Mouse (Mus musculus) bone marrow, adult 2 months (tissue): ENCODE data around the gene Tmem268.

Experiments used
- CTCF ChIP-seq: fragments of 200-500 bp; IDR thresholded peaks from 2 replicates; pipeline ENCODE4 v1.5.1; 2011; ENCODE audit warnings: low read length, control low read depth; ENCODE audit not compliant: control insufficient read depth, insufficient read depth
- POLR2A ChIP-seq: fragments of 200-500 bp; IDR thresholded peaks from 2 replicates; pipeline ENCODE4 v1.6.1; 2011; ENCODE audit warnings: low read depth, mild to moderate bottlenecking, control low read depth, low read length, borderline replicate concordance; ENCODE audit not compliant: control insufficient read depth

- no peak for TF ChIP-seq CTCF
- no peak for TF ChIP-seq POLR2A
Measured at GRCm38 (mm10) chr4:63590538-63590937, 32.0 kb downstream of the Tmem268 start.
